Mouse (Mus musculus): ENCODE results near the gene Trpv4. TPM values are rescaled to one million over a fixed set of nuclear protein-coding genes. Genes with fewer than 3 reads are reported as not detected.

Trpv4 gene
- polyA plus RNA-seq, 1 experiment = 4.2 TPM

GRCm38 (mm10) chr5:114602012-114602411, 56.2 kb downstream of the Trpv4 start:
- peaks cover 15% of the 10 kb centered on the region; the same call in 1 of the 2 replicates for H3K4me1 ChIP-seq (ENCODE audit: control insufficient read depth, insufficient read depth, insufficient read length)
- DNase-seq (ENCODE audit: low read depth in 1 of 2, low spot score in 2 of 2) = no peak
- 92% methylated on average over 8 of the region's 8 CpGs for WGBS
- no peak for TF ChIP-seq CTCF (IDR thresholded peaks at IDR 0.05; ENCODE audit: extremely low read depth, insufficient read depth, insufficient read length, insufficient replicate concordance)
- no peak for TF ChIP-seq POLR2A (IDR thresholded peaks at IDR 0.05; ENCODE audit: low read depth, low read length)
- H3K27ac ChIP-seq (ENCODE audit: insufficient read depth, low read length) = no peak overlapping the region
- no peaks in the 10 kb centered on the region for H3K36me3 ChIP-seq (ENCODE audit: control insufficient read depth, insufficient read depth, low read length)
- no peaks in the 10 kb centered on the region for H3K27me3 ChIP-seq (ENCODE audit: control insufficient read depth, insufficient read depth, low read length)
- H3K4me3 ChIP-seq (ENCODE audit: extremely low read depth, insufficient read depth, insufficient read length) = no peak overlapping the region

GRCm38 (mm10) chr5:114597652-114598051, 60.6 kb downstream of the Trpv4 start:
- peak overlapping the region; percentile 85 for H3K27ac ChIP-seq (ENCODE audit: insufficient read depth, low read length)
- TF ChIP-seq CTCF (IDR thresholded peaks at IDR 0.05; ENCODE audit: extremely low read depth, insufficient read depth, insufficient read length, insufficient replicate concordance) (no peak), POLR2A (IDR thresholded peaks at IDR 0.05; ENCODE audit: low read depth, low read length) (no peak)

GRCm38 (mm10) chr5:114597222-114597621, 61.0 kb downstream of the Trpv4 start:
- peaks cover 33% of the 10 kb centered on the region; the same call in 1 of the 2 replicates for H3K4me1 ChIP-seq (ENCODE audit: control insufficient read depth, insufficient read depth, insufficient read length)

More at GRCm38 (mm10) chr5:114597652-114598051, 60.6 kb downstream of the Trpv4 start:
- Histone ChIP-seq H3K36me3 (ENCODE audit: control insufficient read depth, insufficient read depth, low read length) (no peaks in the 10 kb centered on the region), H3K27me3 (ENCODE audit: control insufficient read depth, insufficient read depth, low read length) (no peaks in the 10 kb centered on the region), H3K4me1 (ENCODE audit: control insufficient read depth, insufficient read depth, insufficient read length) (peaks cover 29% of the 10 kb centered on the region; the same call in 1 of the 2 replicates), H3K4me3 (ENCODE audit: extremely low read depth, insufficient read depth, insufficient read length) (no peak overlapping the region)
- 23% methylated on average over 6 of the region's 6 CpGs for WGBS
- no peak for DNase-seq (ENCODE audit: low read depth in 1 of 2, low spot score in 2 of 2)

GRCm38 (mm10) chr5:114596604-114597003, 61.6 kb downstream of the Trpv4 start:
- WGBS = 8% methylated on average over 10 of the region's 10 CpGs
- peak; percentile 42 to 76 for DNase-seq (ENCODE audit: low read depth in 1 of 2, low spot score in 2 of 2)
- TF ChIP-seq POLR2A (IDR thresholded peaks at IDR 0.05; ENCODE audit: low read depth, low read length) (peak; percentile 36), CTCF (IDR thresholded peaks at IDR 0.05; ENCODE audit: extremely low read depth, insufficient read depth, insufficient read length, insufficient replicate concordance) (no peak)
- Histone ChIP-seq H3K27ac (ENCODE audit: insufficient read depth, low read length) (peak overlapping the region; percentile 85), H3K4me1 (ENCODE audit: control insufficient read depth, insufficient read depth, insufficient read length) (peaks cover 39% of the 10 kb centered on the region; the same call in 1 of the 2 replicates), H3K4me3 (ENCODE audit: extremely low read depth, insufficient read depth, insufficient read length) (peak overlapping the region; percentile 29), H3K36me3 (ENCODE audit: control insufficient read depth, insufficient read depth, low read length) (no peaks in the 10 kb centered on the region), H3K27me3 (ENCODE audit: control insufficient read depth, insufficient read depth, low read length) (no peaks in the 10 kb centered on the region)

More at GRCm38 (mm10) chr5:114597222-114597621, 61.0 kb downstream of the Trpv4 start:
- TF ChIP-seq CTCF (IDR thresholded peaks at IDR 0.05; ENCODE audit: extremely low read depth, insufficient read depth, insufficient read length, insufficient replicate concordance) (no peak), POLR2A (IDR thresholded peaks at IDR 0.05; ENCODE audit: low read depth, low read length) (no peak)
- Histone ChIP-seq H3K27me3 (ENCODE audit: control insufficient read depth, insufficient read depth, low read length) (no peaks in the 10 kb centered on the region), H3K27ac (ENCODE audit: insufficient read depth, low read length) (peak overlapping the region; percentile 85), H3K36me3 (ENCODE audit: control insufficient read depth, insufficient read depth, low read length) (no peaks in the 10 kb centered on the region), H3K4me3 (ENCODE audit: extremely low read depth, insufficient read depth, insufficient read length) (peak overlapping the region; percentile 26; the same call in 1 of the 2 replicates)
- 12% methylated on average over 8 of the region's 8 CpGs for WGBS
- peak in 1 of 2 experiments; percentile 45 for DNase-seq (ENCODE audit: low read depth in 1 of 2, low spot score in 2 of 2)

- DNase-seq (ENCODE audit: low read depth in 1 of 2, low spot score in 2 of 2) = peak in 1 of 2 experiments; percentile 68
- peak overlapping the region; percentile 81 for H3K27ac ChIP-seq (ENCODE audit: insufficient read depth, low read length)
These were observed 63.4 kb downstream of the Trpv4 start for GRCm38 (mm10) chr5:114594741-114595241.

GRCm38 (mm10) chr5:114593949-114594348, 64.3 kb downstream of the Trpv4 start:
- no peak for TF ChIP-seq CTCF (IDR thresholded peaks at IDR 0.05; ENCODE audit: extremely low read depth, insufficient read depth, insufficient read length, insufficient replicate concordance)
- TF ChIP-seq POLR2A (IDR thresholded peaks at IDR 0.05; ENCODE audit: low read depth, low read length) = no peak
- no peak for DNase-seq (ENCODE audit: low read depth in 1 of 2, low spot score in 2 of 2)
- 68% methylated on average over 5 of the region's 5 CpGs for WGBS
- H3K36me3 ChIP-seq (ENCODE audit: control insufficient read depth, insufficient read depth, low read length) = no peaks in the 10 kb centered on the region
- H3K27me3 ChIP-seq (ENCODE audit: control insufficient read depth, insufficient read depth, low read length) = no peaks in the 10 kb centered on the region
- H3K27ac ChIP-seq (ENCODE audit: insufficient read depth, low read length) = peak overlapping the region; percentile 81
- no peak overlapping the region for H3K4me3 ChIP-seq (ENCODE audit: extremely low read depth, insufficient read depth, insufficient read length)
- peaks cover 43% of the 10 kb centered on the region; the same call in 1 of the 2 replicates for H3K4me1 ChIP-seq (ENCODE audit: control insufficient read depth, insufficient read depth, insufficient read length)

More at GRCm38 (mm10) chr5:114594741-114595241, 63.4 kb downstream of the Trpv4 start:
- 0% methylated on average over 15 of the region's 15 CpGs for WGBS
- H3K36me3 ChIP-seq (ENCODE audit: control insufficient read depth, insufficient read depth, low read length) = no peaks in the 10 kb centered on the region
- H3K27me3 ChIP-seq (ENCODE audit: control insufficient read depth, insufficient read depth, low read length) = no peaks in the 10 kb centered on the region
- H3K4me3 ChIP-seq (ENCODE audit: extremely low read depth, insufficient read depth, insufficient read length) = peak overlapping the region; percentile 11; the same call in 1 of the 2 replicates
- H3K4me1 ChIP-seq (ENCODE audit: control insufficient read depth, insufficient read depth, insufficient read length) = peaks cover 43% of the 10 kb centered on the region; the same call in 1 of the 2 replicates
- TF ChIP-seq CTCF (IDR thresholded peaks at IDR 0.05; ENCODE audit: extremely low read depth, insufficient read depth, insufficient read length, insufficient replicate concordance) (no peak), POLR2A (IDR thresholded peaks at IDR 0.05; ENCODE audit: low read depth, low read length) (no peak)

Measured in spleen, adult 2 months (tissue).